7 mouse cellular contexts compared by ENCODE assay signal in genomic region chr17:47141843-47142215, GRCm38 (mm10).
DNase-seq lines count a peak whose midpoint lies in the region; ATAC-seq and TF ChIP-seq lines count a peak whose summit lies in the region.

No protein-coding gene starts in this region.

- H3K4me3 ChIP-seq in embryonic facial prominence, embryonic 10.5 days: peak overlapping the region; percentile 81
- peak overlapping the region; percentile 70 for H3K4me3 ChIP-seq in heart, postnatal 0 days (ENCODE audit: low read depth, low read length)
- peak overlapping the region; percentile 69 for H3K4me3 ChIP-seq in limb, embryonic 12.5 days (replicated peaks)
- H3K4me3 ChIP-seq in neural tube, embryonic 13.5 days: peak overlapping the region; percentile 71

- peak overlapping the region; percentile 59 for H3K9ac ChIP-seq in heart, postnatal 0 days (replicated peaks; ENCODE audit: low read depth, low read length)
- peak overlapping the region; percentile 79 for H3K9ac ChIP-seq in limb, embryonic 12.5 days (replicated peaks)
- peak overlapping the region; percentile 97 for H3K9ac ChIP-seq in neural tube, embryonic 13.5 days

- DNase-seq in right cerebral cortex, adult 18-20 months: peak; percentile 43
- no peak for DNase-seq in right cerebral cortex, postnatal 25 days
- DNase-seq in embryonic facial prominence, embryonic 10.5 days (ENCODE audit: low spot score): peak; percentile 47
- DNase-seq in heart, postnatal 0 days (ENCODE audit: low spot score): no peak
- DNase-seq in gastrocnemius, postnatal 25 days: no peak

- peaks cover 18% of the 10 kb centered on the region for H3K36me3 ChIP-seq in embryonic facial prominence, embryonic 10.5 days (replicated peaks)
- H3K36me3 ChIP-seq in heart, postnatal 0 days (replicated peaks; ENCODE audit: control insufficient read depth, insufficient read depth, low read length): no peaks in the 10 kb centered on the region
- H3K36me3 ChIP-seq in limb, embryonic 12.5 days: peaks cover 15% of the 10 kb centered on the region; the same call in 1 of the 2 replicates
- H3K36me3 ChIP-seq in neural tube, embryonic 13.5 days: no peaks in the 10 kb centered on the region

- peak overlapping the region; percentile 98 for H3K4me2 ChIP-seq in heart, postnatal 0 days (ENCODE audit: low read depth, low read length)
- H3K4me2 ChIP-seq in limb, embryonic 12.5 days: peak overlapping the region; percentile 89
- peak overlapping the region; percentile 85 for H3K4me2 ChIP-seq in neural tube, embryonic 13.5 days

- TF ChIP-seq EP300 in heart, postnatal 0 days (IDR thresholded peaks at IDR 0.05; ENCODE audit: low read depth): no peak

- H3K27ac ChIP-seq in embryonic facial prominence, embryonic 10.5 days (replicated peaks): peak overlapping the region; percentile 98
- H3K27ac ChIP-seq in heart, postnatal 0 days (ENCODE audit: low read depth): peak overlapping the region; percentile 88
- H3K27ac ChIP-seq in limb, embryonic 12.5 days: peak overlapping the region; percentile 99
- H3K27ac ChIP-seq in neural tube, embryonic 13.5 days (replicated peaks): peak overlapping the region; percentile 99

- no peak for ATAC-seq in heart, postnatal 0 days (ENCODE audit: insufficient read depth, low read depth)
- ATAC-seq in limb, embryonic 12.5 days (ENCODE audit: insufficient number of reproducible peaks, insufficient read depth, low FRiP score, low TSS enrichment, low read depth): no peak
- no peak for ATAC-seq in neural tube, embryonic 13.5 days (ENCODE audit: low read depth)

- peaks cover 9% of the 10 kb centered on the region for H3K27me3 ChIP-seq in embryonic facial prominence, embryonic 10.5 days (replicated peaks; ENCODE audit: low read depth, poor library complexity, severe bottlenecking)
- no peaks in the 10 kb centered on the region for H3K27me3 ChIP-seq in heart, postnatal 0 days (ENCODE audit: control insufficient read depth, insufficient read depth, low read length)
- H3K27me3 ChIP-seq in limb, embryonic 12.5 days: no peaks in the 10 kb centered on the region
- H3K27me3 ChIP-seq in neural tube, embryonic 13.5 days: no peaks in the 10 kb centered on the region

- WGBS in embryonic facial prominence, embryonic 10.5 days: under 1% methylated on average over 12 of the region's 12 CpGs
- WGBS in heart, postnatal 0 days: 1% methylated on average over 12 of the region's 12 CpGs
- 0% methylated on average over 12 of the region's 12 CpGs for WGBS in limb, embryonic 12.5 days
- 0% methylated on average over 12 of the region's 12 CpGs for WGBS in neural tube, embryonic 13.5 days

- no peak for TF ChIP-seq CTCF in heart, postnatal 0 days (IDR thresholded peaks at IDR 0.05; ENCODE audit: low read depth)

- peaks cover 50% of the 10 kb centered on the region for H3K4me1 ChIP-seq in embryonic facial prominence, embryonic 10.5 days
- peaks cover 13% of the 10 kb centered on the region for H3K4me1 ChIP-seq in heart, postnatal 0 days (ENCODE audit: control insufficient read depth, insufficient read depth)
- H3K4me1 ChIP-seq in limb, embryonic 12.5 days (replicated peaks): peaks cover 43% of the 10 kb centered on the region
- peaks cover 58% of the 10 kb centered on the region for H3K4me1 ChIP-seq in neural tube, embryonic 13.5 days (replicated peaks)

- H3K9me3 ChIP-seq in embryonic facial prominence, embryonic 10.5 days: no peaks in the 10 kb centered on the region
- no peaks in the 10 kb centered on the region for H3K9me3 ChIP-seq in heart, postnatal 0 days (replicated peaks; ENCODE audit: control insufficient read depth, low read length)
- no peaks in the 10 kb centered on the region for H3K9me3 ChIP-seq in limb, embryonic 12.5 days
- no peaks in the 10 kb centered on the region for H3K9me3 ChIP-seq in neural tube, embryonic 13.5 days

Comparison
In these comparisons a context has a peak if more than half of its experiments do, and no peak if none do; other contexts are left out.
1. DNase-seq: peak in right cerebral cortex, adult 18-20 months (single experiment) and embryonic facial prominence, embryonic 10.5 days (single experiment); none in right cerebral cortex, postnatal 25 days (single experiment), heart, postnatal 0 days (single experiment) and gastrocnemius, postnatal 25 days (single experiment).
2. Peak in every context shown above with its lines, with median percentiles within 50 percentile points of each other: H3K27ac ChIP-seq, H3K4me3 ChIP-seq, H3K4me2 ChIP-seq and H3K9ac ChIP-seq.